ENCODE assay signal across 9 mouse cellular contexts in the genomic region with DNA sequence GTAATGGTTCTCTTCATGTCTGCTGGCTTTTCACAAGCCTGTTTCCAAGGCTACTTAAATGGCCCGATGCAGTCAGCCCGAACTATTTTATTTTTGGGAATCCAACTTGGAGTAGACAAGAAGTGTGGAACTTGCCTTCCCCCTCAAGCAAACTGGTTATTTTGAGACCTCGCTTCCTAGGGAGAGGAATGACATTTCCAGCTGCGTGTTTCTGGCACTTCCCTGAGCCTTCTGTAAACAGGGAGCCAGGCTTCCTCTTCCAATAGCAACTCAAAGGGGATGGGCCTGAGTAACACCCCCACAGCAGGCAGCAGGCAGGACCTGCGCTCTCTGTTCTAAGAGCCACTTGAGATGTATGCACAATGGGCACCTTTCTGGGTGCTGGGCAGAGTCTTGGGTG. TPM values are rescaled to one million over a fixed set of nuclear protein-coding genes. Genes with fewer than 3 reads are reported as not detected.
DNase-seq lines count a peak whose midpoint lies in the region; ATAC-seq and TF ChIP-seq lines count a peak whose summit lies in the region.
"Had no signal": no experiment of that assay in that cellular context is flagged by ENCODE, and none has a peak within 500 bp of the region (broad histone marks: within the 10 kb centered on the region; RNA-seq: fewer than 3 reads in every experiment).

No protein-coding gene starts in this region.

- peak overlapping the region; percentile 13; the same call in 1 of the 2 replicates for H3K4me3 ChIP-seq in gastrocnemius, adult 2 months
- no peak overlapping the region for H3K4me3 ChIP-seq in olfactory bulb, adult 2 months (ENCODE audit: insufficient read depth, low read depth, low read length)

- intact Hi-C loops in gastrocnemius, adult 2 months (cut with DNase I), result loop anchor here (5.0 kb wide), 1 partner anchor 39 kb away; no protein-coding TSS in a partner anchor

- WGBS in olfactory bulb, adult 2 months, result 6% methylated on average over 5 of the region's 5 CpGs

- H3K4me1 ChIP-seq in olfactory bulb, adult 2 months (ENCODE audit: control insufficient read depth, insufficient read depth, low read length), result peaks cover 24% of the 10 kb centered on the region

- peak; percentile 60 for DNase-seq in gastrocnemius, adult 2 months
- no peak for DNase-seq in gastrocnemius, postnatal 10 days
- peak; percentile 66 for DNase-seq in gastrocnemius, postnatal 25 days
- peak; percentile 22 for DNase-seq in layer of hippocampus, postnatal 10 days (ENCODE audit: low spot score in 2 of 2)
- DNase-seq in cerebellum, adult 9-11 months, result no peak
- no peak for DNase-seq in urinary bladder, adult 18-20 months (ENCODE audit: low spot score in 2 of 2)

- peak overlapping the region; percentile 87 for H3K27ac ChIP-seq in gastrocnemius, adult 2 months
- H3K27ac ChIP-seq in olfactory bulb, adult 2 months (ENCODE audit: insufficient read depth, low read depth, low read length), result peak overlapping the region; percentile 53

- no peak for ATAC-seq in megakaryocyte progenitor cell, adult 5-6 weeks (replicated peaks; ENCODE audit: poor library complexity)

- TF ChIP-seq POLR2A in olfactory bulb, adult 2 months (IDR thresholded peaks at IDR 0.05; ENCODE audit: insufficient read depth, low read depth, low read length), result no peak

- TF ChIP-seq CTCF in gastrocnemius, adult 2 months (IDR thresholded peaks at IDR 0.05), result no peak
- no peak for TF ChIP-seq CTCF in olfactory bulb, adult 2 months (IDR thresholded peaks at IDR 0.05; ENCODE audit: insufficient read depth, low read depth, low read length)

RNA-seq across cellular contexts. Expression of gene Rflnb, which starts 15.3 kb away (rescaled TPM):
- 10 to 100 TPM; 13.2 to 21.8 TPM for total RNA-seq in gastrocnemius, adult 2 months (2021)
- total RNA-seq in gastrocnemius, postnatal 10 days (2021), result 10 to 100 TPM; 58.8 to 66.8 TPM
- total RNA-seq in gastrocnemius, postnatal 25 days (2021), result 10 to 100 TPM; 22.5 to 34.6 TPM
- total RNA-seq in layer of hippocampus, postnatal 10 days (2021), result 10 to 100 TPM; 16.9 to 20.5 TPM
- not detected in 2 replicates for polyA plus RNA-seq in olfactory bulb, adult 2 months (2012; ENCODE audit: insufficient read depth, insufficient read length, low replicate concordance, missing spikeins)
- total RNA-seq in megakaryocyte progenitor cell, adult 5-6 weeks (2015), result 14.7 and 19.3 TPM in 2 replicates
- total RNA-seq in megakaryocyte progenitor cell, adult 5-6 weeks (2017), result 20.9 and 21.4 TPM in 2 replicates

RNA-seq across cellular contexts. Expression of gene 1700016K19Rik, which starts 43.2 kb away (rescaled TPM):
- not detected for total RNA-seq in gastrocnemius, adult 2 months (2021)
- total RNA-seq in gastrocnemius, postnatal 10 days (2021), result not detected
- total RNA-seq in gastrocnemius, postnatal 25 days (2021), result not detected
- total RNA-seq in layer of hippocampus, postnatal 10 days (2021), result 1 to 10 TPM; 3.1 to 4.8 TPM
- not detected in 2 replicates for polyA plus RNA-seq in olfactory bulb, adult 2 months (2012; ENCODE audit: insufficient read depth, insufficient read length, low replicate concordance, missing spikeins)
- total RNA-seq in megakaryocyte progenitor cell, adult 5-6 weeks (2015), result not detected in 2 replicates
- total RNA-seq in megakaryocyte progenitor cell, adult 5-6 weeks (2017), result not detected in 2 replicates
- polyA plus RNA-seq: neural tube, embryonic 11.5 days had no signal

Comparison
In these comparisons a context has a peak if more than half of its experiments do, and no peak if none do; other contexts are left out.
1. DNase-seq: peak in gastrocnemius, adult 2 months (single experiment), gastrocnemius, postnatal 25 days (single experiment) and layer of hippocampus, postnatal 10 days (2 of 2); none in gastrocnemius, postnatal 10 days (single experiment), cerebellum, adult 9-11 months (single experiment) and urinary bladder, adult 18-20 months (0 of 2).
2. RNA of gene 1700016K19Rik, which starts 43.2 kb away (total RNA-seq): 3.1 to 4.8 TPM in layer of hippocampus, postnatal 10 days; not detected in gastrocnemius, adult 2 months, not detected in gastrocnemius, postnatal 10 days, not detected in gastrocnemius, postnatal 25 days and not detected in megakaryocyte progenitor cell, adult 5-6 weeks; every median in the first group is over 4 times any median in the second.